Mouse (Mus musculus) erythroblast, embryonic 14.5 days (primary cell): ENCODE measurements around the gene 4930426L09Rik.

Experiments
- GATA1 ChIP-seq: IDR thresholded peaks from 2 replicates; pipeline ENCODE4 v1.6.1; 2012; ENCODE audit warnings: low read length, inconsistent platforms, mixed read lengths
- TAL1 ChIP-seq: IDR thresholded peaks from 3 replicates; pipeline ENCODE4 v1.6.1; 2012; ENCODE audit warnings: low read length, inconsistent platforms, mixed read lengths

DNA sequence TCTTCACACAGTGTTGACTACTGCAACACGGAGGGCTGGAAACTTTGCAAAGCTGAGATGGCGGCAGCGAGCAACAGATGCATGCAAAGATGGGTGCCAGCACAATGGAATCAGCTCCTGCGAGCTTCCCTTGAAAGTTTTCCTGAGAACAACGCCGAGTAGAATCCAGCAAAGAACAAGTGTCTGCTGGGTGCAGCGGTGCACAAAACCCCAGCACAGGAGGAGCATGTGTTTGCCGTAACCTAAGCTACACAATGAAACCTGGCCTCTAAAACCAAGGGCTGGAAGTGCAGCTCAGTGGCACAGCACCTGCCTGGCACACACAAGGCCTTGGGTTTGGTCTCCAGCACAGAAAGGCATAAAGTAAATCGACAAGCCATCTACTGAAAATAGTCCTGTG lies 40.1 kb upstream of the 4930426L09Rik start:
- TF ChIP-seq TAL1 (no peak), GATA1 (no peak)
